Mouse (Mus musculus) megakaryocyte, adult 5-6 weeks (primary cell): ENCODE data around the gene Sh3rf3. TPM values are rescaled to one million over a fixed set of nuclear protein-coding genes. Genes with fewer than 3 reads are reported as not detected.

Source experiments
- ATAC-seq: 2 replicates; pipeline ENCODE4 v1.8.0; 2016; ENCODE audit warnings: mild to moderate bottlenecking, inconsistent platforms; ENCODE audit not compliant: poor library complexity, severe bottlenecking
- total RNA-seq, 2 experiments: library from RNA; stranded (forward) in 1 of 2; stranded (reverse) in 1 of 2; fragments of 153-499, 151-499 nt in 1 of 2; fragments of 221-1000, 200-1000 nt in 1 of 2; gene quantifications; 2 replicates each; pipeline versions ENCODE4 v1.2.3 to v1.2.4; 2015 to 2017

The Sh3rf3 gene
- total RNA-seq, 2 experiments from 2014 or later, result not detected

DNA sequence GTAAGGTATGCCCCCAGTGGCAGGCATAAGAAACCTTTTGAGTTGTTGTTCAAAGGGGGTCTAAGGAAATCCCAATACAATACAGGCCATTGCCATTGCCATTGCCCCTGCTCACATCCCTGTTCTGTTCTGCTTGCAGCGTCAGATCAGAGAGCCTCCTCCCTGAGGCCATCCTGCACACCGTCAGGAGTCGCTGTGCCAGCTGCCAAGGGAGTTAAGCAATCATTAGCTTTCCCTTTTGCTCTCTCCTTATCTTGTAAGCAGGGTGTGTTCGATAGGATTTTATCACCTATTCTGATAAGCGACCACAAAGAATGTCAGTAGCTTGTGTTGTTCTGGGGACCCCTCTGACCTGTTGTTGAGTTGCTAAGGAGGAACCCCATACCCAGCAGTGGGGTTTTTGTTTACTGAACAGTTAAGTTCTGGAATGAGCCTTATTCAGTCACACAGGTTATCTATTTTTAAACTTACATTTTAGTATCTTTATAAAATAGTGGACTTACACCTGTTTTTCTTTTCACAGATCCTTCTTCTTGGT is 339.5 kb downstream of the Sh3rf3 start:
- no peak for ATAC-seq

DNA sequence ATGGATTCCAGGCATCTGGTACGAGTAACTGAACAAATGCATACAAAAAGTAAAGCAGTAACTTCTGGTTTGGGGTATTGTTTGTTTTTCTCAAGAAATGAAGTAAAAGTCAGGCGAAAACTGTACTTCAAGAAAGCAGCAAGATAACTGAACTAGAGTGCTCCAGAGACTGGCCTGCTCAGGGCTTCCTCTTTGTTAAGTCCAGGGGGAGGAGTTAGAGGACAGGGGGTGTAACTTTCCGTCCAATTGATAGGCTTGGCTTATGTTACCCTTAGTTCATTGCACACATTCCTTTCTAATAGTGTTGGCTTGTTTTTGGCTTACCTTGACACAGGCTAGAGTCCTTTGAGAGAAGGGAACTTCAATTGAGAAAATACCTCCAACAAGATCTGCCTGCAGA is 345.5 kb downstream of the Sh3rf3 start:
- no peak for ATAC-seq

DNA sequence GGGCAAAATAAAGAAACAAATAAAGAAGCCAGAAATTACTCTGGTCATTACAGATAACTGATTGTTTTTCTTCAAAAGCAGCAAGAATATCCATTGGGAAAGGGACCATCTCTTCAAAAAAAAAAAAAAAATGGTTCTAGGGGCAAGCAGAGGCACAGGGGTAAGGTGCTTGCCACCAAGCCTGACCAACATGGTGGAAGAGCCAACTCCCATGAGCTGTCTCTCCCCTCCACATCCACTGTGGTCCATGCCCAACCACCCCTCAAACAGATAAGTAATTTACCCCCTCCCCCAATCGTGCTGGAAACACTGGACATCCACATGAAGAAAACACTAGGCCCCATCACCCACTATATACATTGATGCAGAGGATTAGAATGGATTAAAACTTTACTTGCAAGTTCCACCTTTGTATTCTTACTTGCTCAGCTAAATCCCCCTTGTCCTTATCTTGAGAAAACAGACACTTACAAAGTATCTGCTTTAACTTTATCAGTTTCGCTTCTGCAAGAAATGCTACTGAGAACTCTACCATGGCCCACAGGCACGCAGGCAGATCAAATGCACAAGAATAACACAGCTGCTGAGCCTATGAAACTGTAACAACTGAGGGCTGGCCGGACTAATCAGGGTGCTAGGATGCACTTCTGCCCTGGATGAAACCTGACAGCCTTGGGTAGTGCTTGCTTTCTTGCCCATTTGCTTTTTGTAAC is 349.2 kb downstream of the Sh3rf3 start:
- ATAC-seq, result no peak

DNA sequence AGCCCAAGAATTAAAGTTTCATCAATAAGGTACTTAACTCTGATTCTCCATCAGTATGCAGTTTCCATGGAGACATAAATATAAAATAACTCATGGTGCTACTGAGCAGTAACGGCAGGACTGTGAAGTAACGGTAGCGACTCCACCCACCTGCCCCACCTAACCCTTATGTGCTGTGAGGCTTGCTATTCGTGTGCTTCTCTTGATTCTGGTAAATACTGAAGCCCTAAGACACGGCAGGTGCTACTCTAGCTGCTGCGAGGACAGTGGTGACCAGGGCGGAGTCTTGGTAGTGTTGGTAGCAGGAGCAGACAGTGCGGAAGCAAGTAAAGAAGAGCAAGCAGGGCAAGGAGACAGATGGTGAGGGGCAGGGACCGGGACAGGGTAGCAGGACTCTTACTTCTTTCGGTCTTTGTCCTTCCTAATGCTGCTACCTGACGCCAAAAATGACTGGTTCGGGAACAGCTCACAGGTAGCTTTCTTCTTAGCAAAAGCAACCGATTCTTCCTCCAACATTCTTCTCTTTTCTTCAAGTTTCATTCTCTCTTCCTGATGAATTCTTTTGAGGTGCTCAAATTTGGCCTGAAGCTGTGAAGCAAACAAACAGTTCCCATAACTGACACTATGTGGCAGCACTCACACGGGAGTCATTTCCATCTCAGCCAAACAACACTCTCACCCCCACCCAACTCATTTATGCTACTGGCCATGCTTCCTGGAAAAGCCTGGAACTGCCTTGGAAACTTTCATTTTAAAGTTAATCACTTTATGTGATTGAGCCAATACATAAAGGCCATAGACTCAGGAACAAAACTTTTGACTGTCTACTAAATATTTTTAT is 353.2 kb downstream of the Sh3rf3 start:
- peak; percentile 85 for ATAC-seq

DNA sequence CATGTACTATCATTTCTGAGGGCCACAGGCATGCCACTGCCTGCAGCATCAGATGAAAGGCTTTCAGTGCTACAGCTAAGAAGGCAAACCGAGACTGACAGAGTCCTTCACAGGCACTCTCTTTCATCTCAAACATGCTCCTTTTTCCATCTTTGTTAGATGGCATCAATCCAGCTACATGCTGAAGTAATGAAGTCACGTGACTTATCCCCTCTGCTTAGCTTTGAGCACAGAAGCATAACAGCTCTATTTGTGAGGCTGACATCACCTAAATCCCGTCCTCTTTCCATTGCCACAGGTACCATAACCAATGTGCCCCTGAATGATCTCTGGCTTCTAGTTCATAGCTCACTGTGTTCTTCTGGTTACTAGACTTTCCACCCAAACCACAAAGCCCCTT is 357.9 kb downstream of the Sh3rf3 start:
- no peak for ATAC-seq

DNA sequence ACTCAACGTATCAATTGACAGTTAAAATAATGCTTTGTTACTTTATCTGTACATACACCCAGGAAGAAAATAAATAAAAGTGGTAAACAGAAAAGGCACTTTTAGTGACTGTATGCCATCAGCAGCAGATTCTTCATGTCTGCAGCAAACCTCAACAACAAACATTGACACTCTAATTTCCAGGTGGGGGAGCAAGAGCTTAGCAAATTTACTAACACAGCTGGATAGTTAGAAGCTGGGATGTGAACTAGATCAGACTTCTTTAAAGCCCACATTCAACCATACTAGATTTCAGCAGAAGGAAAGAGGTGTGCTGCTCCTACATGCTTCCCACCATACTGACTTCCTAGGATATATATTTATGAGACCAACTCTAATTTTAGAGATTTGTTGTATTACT is 359.4 kb downstream of the Sh3rf3 start:
- ATAC-seq, result no peak

DNA sequence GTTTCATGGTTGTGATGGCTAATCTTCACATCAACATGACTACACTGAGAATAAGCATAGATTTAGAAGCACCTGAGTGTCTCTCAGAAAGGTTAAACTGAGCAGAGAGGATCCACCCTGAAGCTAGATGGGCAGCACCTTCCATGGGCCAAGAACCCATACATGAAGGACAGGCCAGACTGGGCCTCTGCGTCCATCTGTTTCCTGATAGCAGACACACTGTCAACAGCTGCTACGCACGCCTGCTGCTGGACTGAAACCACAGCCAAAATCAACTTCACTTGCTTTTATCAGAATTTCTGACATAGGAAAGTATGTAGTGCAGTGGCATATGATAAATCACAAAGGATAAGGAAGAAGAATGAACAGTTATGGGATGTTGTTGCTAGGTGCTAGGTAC is 366.5 kb downstream of the Sh3rf3 start:
- no peak for ATAC-seq

DNA sequence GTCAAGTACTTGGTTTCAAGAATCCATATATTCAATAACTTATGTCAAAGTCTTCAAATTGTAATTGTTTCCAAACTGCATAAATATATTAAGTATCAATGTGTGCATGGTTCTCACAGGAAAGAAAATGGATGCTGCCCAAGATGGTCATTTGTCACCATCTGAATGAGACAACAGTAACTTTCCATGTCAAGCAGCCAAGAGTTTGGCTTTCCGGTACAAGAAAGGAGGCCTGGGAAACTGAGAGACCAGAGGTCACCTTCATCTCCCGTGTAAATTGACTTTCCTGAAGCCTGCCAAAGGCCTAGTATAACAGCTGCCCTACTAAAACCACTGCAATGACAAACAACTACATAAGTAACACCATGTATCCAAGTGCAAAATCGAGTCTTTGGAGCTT is 369.1 kb downstream of the Sh3rf3 start:
- ATAC-seq, result no peak

Other genes starting within 250 kb of the Sh3rf3 start
- gene Edar, start 137.7 kb upstream of the Sh3rf3 start, total RNA-seq (2015), result not detected in 2 replicates
- 0.04 TPM in 1 of 2 replicates, not detected in the other for gene Edar, start 137.7 kb upstream of the Sh3rf3 start, total RNA-seq (2017)
- not detected in 2 replicates for gene Gm17542, start 95.1 kb upstream of the Sh3rf3 start, total RNA-seq (2015)
- gene Gm17542, start 95.1 kb upstream of the Sh3rf3 start, total RNA-seq (2017), result not detected in 2 replicates